Mouse (Mus musculus) yolk sac, embryonic 10.5 days (tissue): ENCODE measurements around the gene Itga9.

Source experiments
- DNase-seq: peaks from one replicate; pipeline ENCODE4 v3.0.0-alpha.2; 2017; ENCODE audit warnings: low spot score

Gene Itga9

DNA sequence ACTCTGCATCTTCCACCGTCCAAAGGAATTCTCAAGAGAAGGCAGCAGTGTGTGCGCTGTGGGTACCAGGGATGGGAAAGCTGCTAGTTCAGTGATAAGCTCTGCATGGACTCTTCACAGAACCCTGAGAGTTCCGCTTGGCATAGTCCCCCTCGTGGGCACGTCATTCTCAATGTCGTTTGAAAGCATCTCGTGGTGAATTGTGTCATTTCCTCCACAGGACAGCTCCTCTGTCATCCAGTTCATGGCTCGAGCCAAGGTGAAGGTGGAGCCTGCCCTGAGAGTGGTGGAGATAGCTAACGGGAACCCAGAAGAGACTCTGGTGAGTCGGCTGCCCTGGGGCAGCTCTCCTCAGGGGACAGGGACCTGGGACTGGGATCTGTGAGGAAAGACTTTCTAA, 270.4 kb downstream of the Itga9 start:
- no peak for DNase-seq

DNA sequence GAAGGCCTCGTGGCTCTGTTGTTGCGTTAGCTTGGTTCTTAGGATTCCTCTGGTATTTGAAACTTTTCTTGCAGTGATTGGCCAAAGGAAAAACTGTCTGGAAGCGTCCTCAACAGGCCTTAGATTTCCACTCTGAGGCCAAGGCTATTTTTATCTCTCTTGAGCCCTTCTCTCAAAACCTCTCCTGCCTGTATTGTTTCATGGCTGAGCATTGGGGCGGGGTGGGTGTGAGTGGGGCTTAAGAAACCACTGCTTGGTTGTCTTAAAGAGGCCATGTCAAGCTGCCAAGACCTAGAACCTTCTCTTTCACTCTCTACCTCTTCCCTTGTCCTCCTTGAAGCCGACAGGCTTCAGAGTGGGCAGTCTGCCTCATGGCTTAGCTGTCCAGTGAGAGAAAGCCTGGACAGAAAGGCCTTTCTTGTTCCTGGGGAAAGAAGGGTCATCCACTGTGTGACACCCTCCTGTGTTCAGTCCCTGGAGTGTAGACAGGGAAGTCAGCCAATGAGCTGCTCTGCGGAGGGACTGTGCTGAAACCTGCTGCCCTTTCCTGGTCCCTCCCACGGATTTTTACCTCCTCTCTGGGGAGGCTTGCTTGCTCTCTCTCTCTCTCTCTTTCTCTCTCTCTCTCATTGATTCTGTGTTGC, 271.0 kb downstream of the Itga9 start:
- DNase-seq, result no peak

DNA sequence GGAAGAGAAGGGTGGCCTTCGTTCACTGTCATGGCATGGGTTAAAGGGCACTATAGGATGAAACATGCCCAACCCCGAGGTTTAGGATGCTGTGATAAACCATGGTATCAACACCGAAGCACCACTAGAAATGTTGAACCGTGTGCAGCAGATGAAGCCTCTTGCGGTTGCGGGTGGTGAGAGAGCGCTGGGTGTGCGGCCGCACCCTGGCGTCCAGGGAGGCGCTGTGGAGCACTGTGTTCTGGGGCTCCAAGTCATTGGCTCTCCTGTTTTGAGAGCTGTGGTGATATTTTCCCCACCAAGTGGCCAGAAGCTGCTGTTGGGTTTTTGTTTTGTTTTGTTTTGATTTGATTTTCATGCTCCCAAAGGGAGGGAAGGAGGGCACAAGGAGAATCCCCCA, 272.1 kb downstream of the Itga9 start:
- DNase-seq, result no peak

DNA sequence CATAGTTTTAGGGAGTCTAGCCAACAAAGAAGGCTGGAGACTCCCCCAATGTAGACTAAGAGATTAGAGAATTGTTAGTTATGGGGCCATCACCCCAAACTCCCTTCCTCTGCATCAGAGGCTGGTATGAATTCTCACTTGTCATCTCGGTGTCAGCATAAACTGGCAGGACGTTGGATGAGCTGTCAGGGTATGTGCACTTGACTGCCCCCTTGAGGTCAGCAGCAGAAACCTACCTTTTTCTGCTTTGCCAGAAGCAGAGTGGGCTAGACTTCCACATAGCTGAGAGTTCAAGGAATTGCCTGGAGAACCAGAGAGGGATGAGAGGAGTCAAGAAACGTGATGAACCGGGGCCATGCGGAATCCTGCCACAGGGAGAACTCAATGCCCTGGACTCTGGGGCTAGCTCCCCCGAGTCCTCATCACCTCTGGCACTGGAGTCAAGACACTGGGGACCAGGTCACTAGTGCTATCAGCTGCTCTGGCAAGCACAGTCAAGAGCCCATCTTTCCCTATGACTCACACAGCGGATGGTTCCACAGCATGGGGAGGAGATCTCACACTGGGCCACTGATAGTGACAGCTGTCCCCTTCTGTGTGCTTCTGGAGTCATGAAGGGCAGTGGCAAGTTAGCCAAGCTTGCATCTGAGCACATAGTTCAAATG, 274.9 kb downstream of the Itga9 start:
- DNase-seq, result no peak

DNA sequence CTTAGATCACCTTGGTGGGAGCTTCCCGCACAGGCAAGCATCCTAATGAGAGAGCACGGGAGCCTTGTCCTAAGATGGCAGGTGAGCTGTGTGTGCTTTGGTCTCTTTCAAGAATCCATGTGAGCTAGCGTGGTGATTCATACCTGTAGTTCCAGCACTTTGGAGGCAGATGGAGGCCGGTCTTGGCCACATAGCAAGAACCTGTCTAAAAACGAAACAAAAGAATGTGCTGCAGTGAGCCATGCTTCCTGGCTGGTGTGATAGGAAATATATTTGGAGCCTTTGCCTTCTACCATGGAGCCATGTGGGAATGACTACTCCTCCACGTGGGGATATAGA, 275.4 kb downstream of the Itga9 start:
- DNase-seq, result no peak

DNA sequence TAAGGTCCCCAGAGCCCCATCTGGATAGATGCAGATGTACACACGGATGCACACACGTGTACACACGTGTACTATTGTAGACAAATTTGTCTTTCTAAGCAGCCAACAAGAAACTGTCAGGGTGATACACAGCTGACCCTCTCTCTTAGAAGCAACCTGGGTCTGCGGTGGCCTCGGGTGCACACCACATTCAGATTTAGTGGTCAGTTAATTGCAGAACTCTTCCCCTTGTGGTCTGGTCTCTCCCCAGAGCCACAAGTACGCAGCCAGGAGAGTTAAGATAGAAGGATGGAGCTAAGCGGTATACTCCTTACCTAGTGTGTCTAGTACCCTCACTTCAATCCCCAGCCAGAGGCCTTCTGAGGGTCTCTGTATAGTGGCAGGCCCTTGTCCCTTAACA, 276.7 kb downstream of the Itga9 start:
- no peak for DNase-seq

DNA sequence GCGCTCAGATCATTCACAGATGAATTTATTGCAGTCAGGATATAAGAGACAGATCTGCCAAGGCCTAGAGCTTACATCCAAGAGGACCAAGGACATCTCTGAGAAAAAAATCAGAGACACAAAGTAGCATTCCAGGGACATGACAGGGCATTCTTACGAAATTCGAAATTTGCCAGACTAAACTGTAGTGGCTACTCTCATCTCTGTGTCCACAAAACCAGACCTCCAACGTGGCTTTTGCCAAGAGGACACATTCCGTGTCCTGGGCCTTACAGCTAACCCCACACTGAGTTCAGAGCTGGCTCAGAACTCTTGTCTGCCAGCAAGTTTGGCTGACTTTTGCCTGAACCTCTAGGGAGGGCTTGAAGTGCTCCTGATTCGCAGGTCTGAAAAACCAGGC, 279.3 kb downstream of the Itga9 start:
- DNase-seq, result no peak

DNA sequence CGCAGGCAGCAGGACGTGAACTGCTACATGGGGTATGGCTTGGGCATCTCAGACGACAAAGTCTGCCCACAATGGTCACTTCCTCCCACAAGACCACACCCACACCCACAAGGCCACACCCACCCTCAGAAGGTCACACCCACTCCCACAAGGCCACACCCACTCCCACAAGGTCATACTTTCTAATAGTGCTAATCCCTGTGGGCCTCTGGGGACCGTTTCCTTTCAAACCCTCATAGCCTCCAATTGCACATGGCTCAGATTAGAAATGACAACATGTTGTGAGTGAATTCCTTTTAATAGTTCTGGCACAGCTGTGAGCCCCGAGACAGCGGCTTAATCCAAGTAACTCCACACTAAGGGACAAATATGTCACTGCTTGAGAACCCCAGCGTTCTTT, 280.7 kb downstream of the Itga9 start:
- no peak for DNase-seq

DNA sequence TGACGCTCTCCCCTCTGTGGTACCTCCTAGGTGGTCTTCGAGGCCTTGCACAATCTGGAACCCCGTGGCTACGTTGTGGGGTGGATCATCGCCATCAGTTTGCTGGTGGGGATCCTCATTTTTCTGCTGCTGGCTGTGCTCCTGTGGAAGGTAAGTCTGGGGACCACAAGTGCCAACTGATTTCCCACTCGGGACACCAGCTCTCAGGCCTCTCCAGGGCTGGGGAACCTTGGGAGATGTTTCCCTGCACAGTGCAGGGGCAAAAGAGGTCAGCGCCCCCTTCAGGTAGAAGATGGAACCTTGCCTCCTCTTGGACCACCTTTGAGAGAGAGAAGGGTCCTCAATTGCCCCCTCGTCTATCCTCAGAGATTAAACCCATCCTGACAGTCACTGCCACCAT, 281.2 kb downstream of the Itga9 start:
- no peak for DNase-seq

DNA sequence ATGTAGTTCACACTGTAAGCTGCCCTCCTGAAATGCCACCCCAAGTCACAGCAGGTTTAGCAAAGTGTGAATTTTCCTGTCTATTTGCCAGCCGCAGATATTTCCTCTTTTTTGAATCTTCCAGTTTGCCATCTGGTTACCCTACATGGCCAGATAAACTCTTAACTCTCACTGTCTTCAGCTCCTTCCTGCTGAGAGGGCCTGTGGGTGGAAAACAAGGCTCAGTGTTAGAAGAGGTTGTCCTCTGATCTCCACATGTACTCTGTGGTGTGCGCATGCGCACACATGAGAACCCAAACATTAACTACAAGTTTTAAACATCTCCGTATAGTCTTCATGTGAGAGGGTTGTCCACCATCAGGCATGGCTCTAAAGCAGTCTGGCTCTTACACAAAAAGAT, 283.7 kb downstream of the Itga9 start:
- no peak for DNase-seq

DNA sequence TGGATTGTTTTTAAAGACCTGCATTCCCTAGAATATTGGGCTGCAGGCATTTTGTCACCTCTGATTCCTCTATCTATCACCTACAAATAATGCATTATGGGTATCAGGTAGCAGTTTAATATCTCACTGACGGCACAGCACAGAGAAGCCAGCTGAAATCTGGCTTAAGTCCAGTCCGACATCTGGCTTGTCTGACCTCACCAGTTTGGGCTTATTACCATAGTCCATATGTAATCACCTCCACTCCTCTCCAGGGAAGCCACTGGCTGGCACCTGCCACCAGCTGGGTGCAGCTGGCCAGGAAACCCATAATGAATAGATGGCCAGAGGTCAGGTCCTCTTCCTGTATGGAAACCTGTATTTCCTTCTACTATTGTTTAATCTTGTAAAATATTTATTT, 284.2 kb downstream of the Itga9 start:
- DNase-seq, result no peak

DNA sequence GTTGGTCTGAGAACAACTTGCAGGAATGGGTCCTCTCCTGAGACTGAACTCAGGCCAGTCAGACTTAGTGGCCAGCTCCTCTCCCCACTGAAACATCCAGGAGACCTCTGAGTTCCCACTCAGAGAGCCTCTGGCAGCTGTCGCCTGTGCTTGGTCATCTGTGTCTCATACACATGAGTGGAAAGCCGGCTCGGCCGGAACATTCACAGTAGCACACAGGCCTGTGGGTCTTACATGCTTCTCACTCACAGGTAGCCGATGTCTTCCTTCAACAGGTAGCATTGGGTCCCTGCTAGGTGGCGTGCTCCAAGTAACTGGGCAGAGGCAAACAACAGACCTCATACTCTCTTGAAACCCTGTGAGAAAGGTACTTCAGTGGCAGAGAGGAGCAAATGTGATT, 284.6 kb downstream of the Itga9 start:
- no peak for DNase-seq

DNA sequence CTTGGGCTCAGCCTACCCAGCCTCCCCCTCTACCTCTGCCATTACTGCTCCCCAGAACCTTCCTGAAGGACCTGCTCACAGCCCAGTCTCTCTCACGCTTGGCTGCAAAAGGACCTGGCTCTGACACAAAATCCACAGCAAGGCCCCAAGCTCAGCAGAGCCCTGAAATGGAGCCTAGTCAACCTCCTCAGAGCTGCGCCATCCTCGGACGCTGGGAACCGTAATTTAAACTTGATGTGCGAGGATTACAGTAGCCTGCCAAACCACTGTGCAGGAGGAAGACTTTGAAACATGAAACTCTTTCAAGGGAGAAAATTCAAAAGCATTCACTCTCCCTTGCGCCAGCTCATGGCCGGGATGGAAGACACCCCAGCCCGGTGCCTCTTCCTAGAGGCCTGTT, 285.1 kb downstream of the Itga9 start:
- DNase-seq, result no peak

DNA sequence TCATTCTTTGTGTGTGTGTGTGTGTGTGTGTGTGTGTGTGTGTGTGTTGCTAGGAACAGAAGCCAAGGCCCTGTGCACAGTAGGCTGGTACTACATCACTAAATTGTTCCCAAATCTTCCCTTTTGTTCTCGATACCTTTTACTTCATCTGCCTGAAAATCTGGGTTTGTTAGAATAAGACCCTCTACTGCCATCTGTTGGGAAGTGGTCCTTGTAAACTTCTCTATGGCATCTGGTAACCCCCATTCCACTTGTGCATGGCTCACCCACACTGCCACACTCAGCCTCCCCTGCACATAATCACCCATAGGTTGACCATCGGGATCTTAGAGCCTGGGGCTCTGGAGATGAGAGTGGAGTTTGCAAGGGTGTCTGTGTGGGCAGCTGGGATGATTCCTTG, 288.6 kb downstream of the Itga9 start:
- no peak for DNase-seq

DNA sequence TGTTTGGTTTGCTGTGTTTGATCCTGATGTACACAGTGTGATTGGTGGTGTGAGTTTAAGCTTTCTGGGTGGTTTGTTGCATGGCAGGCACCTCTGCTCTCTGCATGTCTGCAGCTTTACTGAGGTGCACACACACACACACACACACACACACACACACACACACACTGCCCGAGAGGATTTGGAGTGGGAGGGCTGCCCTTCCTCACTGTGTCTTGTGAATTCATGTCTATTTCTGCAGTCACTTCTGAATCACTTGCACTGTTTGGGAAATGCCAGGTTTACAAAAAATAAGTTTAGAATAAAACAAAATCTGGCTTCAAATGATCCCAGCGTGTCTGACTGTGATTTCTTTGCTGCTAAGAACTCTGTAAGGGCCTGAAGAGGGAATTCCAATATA, 294.2 kb downstream of the Itga9 start:
- no peak for DNase-seq

DNA sequence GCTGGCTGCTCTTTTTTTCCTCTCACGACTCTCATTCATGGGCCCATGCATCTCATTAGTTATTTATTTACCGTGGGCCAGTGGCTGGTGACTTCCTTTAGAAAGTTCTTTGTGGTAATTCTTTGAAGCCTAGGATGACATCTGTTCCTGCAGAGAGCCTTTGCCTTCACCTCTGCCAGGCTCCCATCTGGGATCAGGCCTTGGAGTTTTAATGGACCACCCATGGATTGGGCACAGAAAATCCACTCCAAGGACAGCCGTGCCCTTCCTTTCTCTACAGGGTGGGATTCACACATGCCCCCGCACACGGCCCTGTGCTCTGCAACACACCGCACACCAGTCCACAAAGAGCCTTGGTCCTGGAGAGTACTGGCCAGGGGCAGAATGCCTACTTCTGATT, 295.4 kb downstream of the Itga9 start:
- no peak for DNase-seq

DNA sequence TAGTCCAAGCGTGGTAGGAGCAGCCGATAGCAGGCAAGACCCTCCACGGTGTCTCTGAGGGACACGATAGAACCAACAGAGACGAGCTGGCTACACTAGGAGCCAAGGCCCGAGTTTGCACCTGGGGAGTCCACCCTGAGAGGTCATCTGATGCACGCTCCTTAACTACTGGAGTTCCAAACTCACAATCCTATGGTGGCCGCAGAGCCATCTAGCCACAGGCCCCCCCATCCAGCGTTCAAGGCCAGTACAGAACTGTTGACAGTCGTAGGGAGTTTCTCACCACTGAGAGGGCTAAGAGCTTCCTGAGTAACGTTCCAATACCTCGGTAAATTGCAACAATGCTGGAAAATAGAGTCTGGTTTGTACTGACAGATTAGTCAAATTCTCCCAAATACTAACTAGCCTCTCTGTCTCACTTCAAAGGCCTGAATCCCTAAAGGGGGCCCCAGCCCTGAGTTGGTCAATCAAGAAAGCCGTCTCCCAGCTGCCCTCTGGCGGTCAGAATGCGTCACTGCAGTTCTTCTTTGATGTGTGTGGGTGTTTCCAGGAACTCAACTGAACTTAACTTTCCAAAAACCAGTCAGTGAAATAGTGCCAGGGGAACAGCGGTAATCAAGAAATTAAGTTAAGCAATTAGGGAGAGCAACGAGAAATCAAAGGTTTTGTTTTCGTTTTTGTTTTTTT, 301.6 kb downstream of the Itga9 start:
- peak; percentile 65 for DNase-seq

DNA sequence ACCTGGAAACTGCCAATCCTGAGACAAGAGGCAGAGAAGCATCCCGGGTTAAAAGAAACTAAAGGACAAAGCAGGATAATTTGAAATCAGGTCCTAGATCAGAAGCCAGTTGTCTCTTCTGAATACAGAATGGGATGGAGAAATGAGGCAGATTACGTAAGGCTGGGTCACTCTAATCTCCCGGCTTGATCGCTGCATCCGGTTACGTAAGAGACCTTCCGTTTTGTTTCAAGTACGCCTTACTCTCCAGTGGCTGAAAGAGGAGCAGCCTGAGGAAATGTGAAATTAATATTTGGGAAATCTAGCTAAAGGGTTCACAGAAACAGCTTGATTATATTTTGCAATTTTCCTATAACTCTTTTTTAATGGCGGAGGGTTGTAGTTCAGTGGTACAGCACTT, 306.6 kb downstream of the Itga9 start:
- DNase-seq, result no peak

DNA sequence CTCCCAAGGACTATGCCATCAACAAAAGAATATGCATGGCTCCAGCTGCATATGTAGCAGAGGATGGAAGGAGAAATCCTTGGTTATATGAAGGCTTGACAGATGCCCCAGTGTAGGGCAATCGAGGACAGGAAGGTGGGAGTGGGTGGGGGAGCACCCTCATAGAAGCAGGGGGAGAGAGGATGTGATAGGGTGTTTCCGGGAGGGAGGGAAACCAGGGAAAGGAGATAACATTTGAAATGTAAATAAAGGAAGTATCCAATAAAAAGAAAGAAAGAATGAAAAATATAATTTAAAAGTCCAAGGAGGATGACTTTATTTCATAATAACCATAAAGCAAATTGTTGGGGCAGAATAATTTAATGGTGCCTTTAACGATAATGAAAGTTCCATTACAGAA, 307.1 kb downstream of the Itga9 start:
- DNase-seq, result no peak

DNA sequence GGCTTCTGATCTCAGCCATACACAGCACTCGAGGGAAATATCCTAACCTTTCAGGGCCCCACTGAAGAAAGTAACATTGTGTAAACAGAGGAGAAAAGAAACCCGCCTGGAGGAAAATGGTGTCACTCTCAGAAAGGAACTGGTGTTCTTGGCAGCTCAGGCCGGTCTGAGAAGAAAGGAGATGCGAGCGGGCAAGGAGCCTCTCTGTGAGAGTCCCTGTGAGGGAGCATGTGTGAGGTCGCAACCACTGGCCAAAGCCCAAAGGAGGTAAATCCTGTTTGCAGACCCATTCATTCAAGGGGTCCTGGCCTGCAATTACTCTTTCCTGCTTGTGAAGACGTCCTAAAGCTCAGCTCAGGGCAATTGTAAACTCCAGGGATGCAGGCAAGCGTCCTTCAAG, 308.1 kb downstream of the Itga9 start:
- no peak for DNase-seq

DNA sequence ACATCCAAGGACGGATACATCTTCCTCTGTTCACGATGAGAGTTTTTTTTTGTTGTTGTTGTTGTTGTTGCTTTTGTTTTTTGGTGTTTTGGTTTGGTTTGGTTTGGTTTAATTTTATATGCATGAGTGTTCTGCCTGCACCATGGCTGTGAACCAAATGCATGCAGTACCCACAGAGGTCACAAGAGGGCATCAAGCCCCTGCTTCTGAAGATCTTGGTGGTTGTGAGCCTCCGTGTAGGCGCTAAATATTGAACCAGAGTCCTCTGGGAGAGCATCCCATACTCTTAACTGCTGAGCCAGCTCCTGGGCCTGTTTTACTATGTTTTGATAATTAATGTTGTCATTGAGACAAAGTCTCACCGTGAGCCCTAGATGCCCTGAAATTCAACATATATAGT, 308.8 kb downstream of the Itga9 start:
- no peak for DNase-seq

DNA sequence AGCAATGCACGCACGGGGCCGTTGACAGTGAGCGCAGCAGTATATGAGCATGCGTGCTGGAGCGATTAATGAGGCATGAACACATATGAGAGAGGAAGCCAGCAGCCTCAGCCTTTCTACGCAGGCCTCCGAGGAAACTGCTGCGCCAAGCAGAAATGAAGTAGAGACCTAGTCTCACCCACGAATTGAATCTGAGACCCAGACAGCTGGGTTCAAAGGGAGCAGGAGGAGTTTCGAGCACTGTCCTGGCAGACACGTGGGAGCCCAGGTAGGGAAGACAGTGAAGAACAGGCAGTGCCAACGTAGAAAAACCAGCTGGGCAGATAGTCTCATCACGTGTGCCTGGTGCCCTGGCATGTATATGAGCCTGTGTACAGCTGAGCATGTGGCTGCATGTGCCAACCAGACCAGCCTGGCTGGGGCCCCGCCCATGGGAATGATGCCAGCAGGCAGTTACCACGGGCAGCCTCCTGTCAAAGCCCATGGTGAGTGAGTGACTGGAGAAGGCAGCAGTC, 313.2 kb downstream of the Itga9 start:
- DNase-seq, result no peak

DNA sequence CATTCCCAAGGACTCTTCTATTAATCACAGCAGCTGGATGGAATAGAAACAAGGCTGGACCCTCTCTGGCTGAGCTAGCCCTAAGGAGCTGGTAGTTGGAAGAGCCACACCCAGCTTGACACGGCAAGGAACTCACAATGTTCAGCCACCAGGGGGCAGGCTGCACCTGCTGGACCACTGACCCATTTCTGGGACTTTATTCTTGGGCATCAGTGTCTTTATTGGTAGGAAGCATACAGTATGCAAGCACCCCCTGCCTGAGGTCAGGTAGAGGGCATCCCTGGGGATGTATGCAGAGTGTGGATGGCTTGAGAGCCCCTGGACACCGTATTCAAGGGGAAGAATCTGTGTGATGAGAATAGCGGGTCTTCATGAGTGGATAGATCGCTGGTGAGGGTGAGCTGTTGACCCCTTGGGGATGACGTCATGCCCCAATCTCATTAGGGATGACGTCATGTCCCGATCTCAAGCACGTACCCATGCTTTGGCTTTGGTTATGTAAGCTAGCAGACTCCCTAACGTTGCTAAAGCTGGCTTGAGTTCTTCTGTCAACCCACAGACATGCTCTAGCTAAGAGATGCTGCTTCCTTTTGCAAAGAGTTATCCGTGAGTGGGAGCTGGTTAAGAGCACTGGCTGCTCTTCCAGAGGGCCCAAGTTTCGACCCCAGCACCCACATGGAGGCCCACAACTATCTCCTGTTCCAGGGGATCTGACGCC, 314.5 kb downstream of the Itga9 start:
- peak; percentile 68 for DNase-seq
